Mouse (Mus musculus): ENCODE measurements around the gene Hgfac.

- TF ChIP-seq POLR2A (IDR thresholded peaks at IDR 0.05; ENCODE audit: borderline replicate concordance, extremely low read depth, low read depth, low read length) (no peak), CTCF (IDR thresholded peaks at IDR 0.05; ENCODE audit: insufficient read depth, low read length) (no peak)
Measured at GRCm38 (mm10) chr5:35029755-35030154, 11.6 kb upstream of the Hgfac start.

Measured in lung, adult 2 months (tissue).